ENCODE assay signal across 20 mouse cellular contexts in the genomic region with DNA sequence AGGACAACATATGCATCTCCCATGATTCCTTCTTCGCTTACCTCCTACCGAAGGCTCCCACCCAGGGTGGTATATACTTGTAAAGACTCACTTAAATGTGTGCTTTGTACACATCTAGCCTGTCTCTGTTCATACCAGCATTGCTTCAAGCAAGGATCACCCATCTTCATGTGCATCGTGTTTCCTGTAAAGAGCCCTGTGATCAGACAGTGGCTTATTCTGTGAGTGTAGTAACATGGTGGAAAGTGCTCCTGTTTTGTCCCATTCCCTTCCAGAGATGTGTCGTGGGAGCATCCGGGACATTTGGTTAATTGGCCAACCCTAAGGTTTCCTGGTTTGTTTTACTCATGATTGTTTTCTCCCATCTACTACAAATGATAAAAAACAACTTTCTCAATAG.
DNase-seq lines count a peak whose midpoint lies in the region; ATAC-seq and TF ChIP-seq lines count a peak whose summit lies in the region.
"Had no signal": no experiment of that assay in that cellular context is flagged by ENCODE, and none has a peak within 500 bp of the region (broad histone marks: within the 10 kb centered on the region; RNA-seq: fewer than 3 reads in every experiment).

No protein-coding gene starts in this region.

- H3K27me3 ChIP-seq in heart, adult 2 months (ENCODE audit: control insufficient read depth, insufficient read depth, low read length) = no peaks in the 10 kb centered on the region
- H3K27me3 ChIP-seq in heart, embryonic 11.5 days (ENCODE audit: control insufficient read depth, insufficient read depth, low read length) = no peaks in the 10 kb centered on the region
- no peaks in the 10 kb centered on the region for H3K27me3 ChIP-seq in kidney, adult 2 months (replicated peaks; ENCODE audit: control insufficient read depth, insufficient read depth, low read length)
- H3K27me3 ChIP-seq in lung, embryonic 15.5 days = no peaks in the 10 kb centered on the region
- no peaks in the 10 kb centered on the region for H3K27me3 ChIP-seq in intestine, embryonic 15.5 days (replicated peaks)
- H3K27me3 ChIP-seq: CH12.LX; embryonic facial prominence, embryonic 13.5 days; forebrain, embryonic 12.5 days had no signal

- no peak for TF ChIP-seq POLR2A in heart, adult 2 months (IDR thresholded peaks at IDR 0.05; ENCODE audit: insufficient read depth, low read depth, low read length)
- TF ChIP-seq POLR2A in kidney, adult 2 months (IDR thresholded peaks at IDR 0.05; ENCODE audit: low read depth, low read length) = no peak

- intact Hi-C loops in heart, adult 2 months (cut with DNase I) = loop anchor here (2.0 to 5.0 kb wide), 3 partner anchors 16 to 102 kb away; a partner anchor contains a TSS

- H3K4me2 ChIP-seq in heart, embryonic 11.5 days = no peak overlapping the region
- H3K4me2 ChIP-seq in lung, embryonic 15.5 days = no peak overlapping the region
- H3K4me2 ChIP-seq in intestine, embryonic 15.5 days (replicated peaks) = no peak overlapping the region
- H3K4me2 ChIP-seq: embryonic facial prominence, embryonic 13.5 days; forebrain, embryonic 12.5 days; hindbrain, embryonic 14.5 days had no signal

- H3K9ac ChIP-seq in heart, adult 2 months (ENCODE audit: low read depth, low read length) = no peak overlapping the region
- H3K9ac ChIP-seq in heart, embryonic 11.5 days (ENCODE audit: low read depth, low read length) = no peak overlapping the region
- H3K9ac ChIP-seq in lung, embryonic 15.5 days = no peak overlapping the region
- H3K9ac ChIP-seq in intestine, embryonic 15.5 days = no peak overlapping the region
- H3K9ac ChIP-seq: embryonic facial prominence, embryonic 13.5 days; forebrain, embryonic 12.5 days; hindbrain, embryonic 14.5 days had no signal

- no peak for TF ChIP-seq CTCF in heart, adult 2 months (IDR thresholded peaks at IDR 0.05)
- TF ChIP-seq CTCF in kidney, adult 2 months (conservative IDR thresholded peaks at IDR 0.05; ENCODE audit: insufficient read depth, insufficient read length, low read depth, low read length) = no peak

- no peak for TF ChIP-seq EP300 in heart, adult 2 months (IDR thresholded peaks at IDR 0.05; ENCODE audit: insufficient read depth, low read depth, low read length)

- 74% methylated on average over 5 of the region's 5 CpGs for WGBS in heart, adult 2 months
- WGBS in heart, embryonic 11.5 days (ENCODE audit: insufficient replicate concordance) = 80% methylated on average over 5 of the region's 5 CpGs
- WGBS in kidney, adult 2 months = 82% methylated on average over 5 of the region's 5 CpGs
- 90% methylated on average over 5 of the region's 5 CpGs for WGBS in lung, embryonic 15.5 days
- 90% methylated on average over 5 of the region's 5 CpGs for WGBS in intestine, embryonic 15.5 days

- no peak for DNase-seq in heart, adult 2 months
- DNase-seq in kidney, adult 2 months = no peak
- DNase-seq in kidney, postnatal 25 days = no peak
- DNase-seq in lung, postnatal 25 days (ENCODE audit: low spot score) = no peak
- peak; percentile 51 for DNase-seq in naive thymus-derived CD4-positive, alpha-beta T cell, adult 2 months (ENCODE audit: low read depth)
- DNase-seq: adrenal gland, postnatal 14 days; cerebellum, adult 18-20 months; cerebellum, adult 9-11 months; cerebellum, postnatal 36 days; gastrocnemius, postnatal 25 days had no signal

- H3K9me3 ChIP-seq in heart, embryonic 11.5 days (replicated peaks; ENCODE audit: control insufficient read depth, low read length) = no peaks in the 10 kb centered on the region
- no peaks in the 10 kb centered on the region for H3K9me3 ChIP-seq in lung, embryonic 15.5 days
- H3K9me3 ChIP-seq in intestine, embryonic 15.5 days = no peaks in the 10 kb centered on the region
- H3K9me3 ChIP-seq: embryonic facial prominence, embryonic 13.5 days; forebrain, embryonic 12.5 days; hindbrain, embryonic 10.5 days had no signal

- H3K79me2 ChIP-seq in heart, adult 2 months (replicated peaks; ENCODE audit: control insufficient read depth, insufficient read depth, low read length) = no peaks in the 10 kb centered on the region; the same call in 1 of the 2 replicates

- H3K4me1 ChIP-seq in heart, adult 2 months (ENCODE audit: control insufficient read depth, insufficient read depth, low read length) = peaks cover 19% of the 10 kb centered on the region
- peaks cover 14% of the 10 kb centered on the region; the same call in 1 of the 2 replicates for H3K4me1 ChIP-seq in heart, embryonic 11.5 days (ENCODE audit: control insufficient read depth, insufficient read depth, low read length)
- 0 out of 2 replicates have a peak, but pooled peaks cover 5% of the 10 kb centered on the region for H3K4me1 ChIP-seq in kidney, adult 2 months (ENCODE audit: control insufficient read depth, insufficient read depth, low read length)
- peaks cover 16% of the 10 kb centered on the region for H3K4me1 ChIP-seq in lung, embryonic 15.5 days
- peaks cover 8% of the 10 kb centered on the region for H3K4me1 ChIP-seq in intestine, embryonic 15.5 days (replicated peaks)
- H3K4me1 ChIP-seq: forebrain, embryonic 12.5 days had no signal

- no peak overlapping the region for H3K4me3 ChIP-seq in heart, adult 2 months
- no peak overlapping the region for H3K4me3 ChIP-seq in heart, embryonic 11.5 days (ENCODE audit: low read depth, low read length)
- H3K4me3 ChIP-seq in kidney, adult 2 months (ENCODE audit: insufficient read depth, low read depth, low read length) = no peak overlapping the region
- H3K4me3 ChIP-seq in lung, embryonic 15.5 days = no peak overlapping the region
- H3K4me3 ChIP-seq in intestine, embryonic 15.5 days (replicated peaks) = no peak overlapping the region
- H3K4me3 ChIP-seq: embryonic facial prominence, embryonic 13.5 days; forebrain, embryonic 12.5 days; hindbrain, embryonic 10.5 days had no signal

- peaks cover 4% of the 10 kb centered on the region; the same call in 1 of the 2 replicates for H3K36me3 ChIP-seq in heart, adult 2 months (ENCODE audit: control insufficient read depth, insufficient read depth, low read length)
- no peaks in the 10 kb centered on the region for H3K36me3 ChIP-seq in heart, embryonic 11.5 days (ENCODE audit: control insufficient read depth, insufficient read depth, low read length)
- H3K36me3 ChIP-seq in kidney, adult 2 months (ENCODE audit: control insufficient read depth, insufficient read depth, low read length) = no peaks in the 10 kb centered on the region
- H3K36me3 ChIP-seq in lung, embryonic 15.5 days = no peaks in the 10 kb centered on the region
- H3K36me3 ChIP-seq in intestine, embryonic 15.5 days = no peaks in the 10 kb centered on the region
- H3K36me3 ChIP-seq: embryonic facial prominence, embryonic 13.5 days; forebrain, embryonic 12.5 days; hindbrain, embryonic 10.5 days had no signal

- peak overlapping the region; percentile 67 for H3K27ac ChIP-seq in heart, adult 2 months
- no peak overlapping the region for H3K27ac ChIP-seq in heart, embryonic 11.5 days (ENCODE audit: low read depth, low read length)
- H3K27ac ChIP-seq in kidney, adult 2 months (ENCODE audit: insufficient read depth, low read depth, low read length) = peak overlapping the region; percentile 72
- 0 out of 2 replicates have a peak overlapping the region, but pooled peaks have one; percentile 62 for H3K27ac ChIP-seq in lung, embryonic 15.5 days
- H3K27ac ChIP-seq in intestine, embryonic 15.5 days = no peak overlapping the region
- H3K27ac ChIP-seq: embryonic facial prominence, embryonic 13.5 days; forebrain, embryonic 12.5 days; hindbrain, embryonic 10.5 days; hindbrain, embryonic 14.5 days had no signal

- no peak for ATAC-seq in heart, embryonic 11.5 days (replicated peaks; ENCODE audit: insufficient number of reproducible peaks, low FRiP score, low TSS enrichment)
- ATAC-seq in lung, embryonic 15.5 days (ENCODE audit: borderline replicate concordance, extremely low read depth, low FRiP score, low TSS enrichment) = no peak
- ATAC-seq in intestine, embryonic 15.5 days = no peak
- ATAC-seq: forebrain, embryonic 16.5 days; Patski had no signal

Comparison
In these comparisons a context has a peak if more than half of its experiments do, and no peak if none do; other contexts are left out.
1. H3K27ac ChIP-seq: peak in heart, adult 2 months (single experiment), kidney, adult 2 months (single experiment) and lung, embryonic 15.5 days (single experiment); none in heart, embryonic 11.5 days (single experiment) and intestine, embryonic 15.5 days (single experiment).